Mouse (Mus musculus) liver, postnatal 0 days (tissue): ENCODE results near the gene Sgcg.

ENCODE experiments used
- CTCF ChIP-seq: sonication (generic); IDR thresholded peaks from 2 replicates; pipeline ENCODE4 v1.5.1; 2016; ENCODE audit warnings: antibody characterized with exemption, low read depth
- EP300 ChIP-seq: IDR thresholded peaks from 2 replicates; pipeline ENCODE4 v1.6.1; 2016; ENCODE audit warnings: antibody characterized with exemption, low read depth, mild to moderate bottlenecking

GRCm38 (mm10) chr14:61242611-61243010 is 15.7 kb downstream of the Sgcg start:
- TF ChIP-seq CTCF (peak; percentile 69), EP300 (no peak)
